Mouse (Mus musculus) left cerebral cortex, postnatal 36 days (tissue): Measurements from ENCODE around the gene Trim32. TPM values are rescaled to one million over a fixed set of nuclear protein-coding genes. Genes with fewer than 3 reads are reported as not detected.

Experiments
- DNase-seq, 2 experiments: peaks; one replicate each; pipeline ENCODE4 v3.0.0; 2021 to 2022; ENCODE audit warnings: low spot score in 2 of 2, mixed read lengths in 1 of 2
- intact Hi-C: fragments of 180-260 bp; cut with DNase I; formaldehyde crosslinking; loops from one replicate; pipeline ENCODE4 v1.15.1; 2025
- total RNA-seq, 2 experiments: library from RNA; stranded (reverse); gene quantifications; 2 replicates each; pipeline ENCODE4 v1.2.3; 2021

Trim32 gene
- total RNA-seq: 100 to 1,000 TPM; 235 to 245 TPM

DNA sequence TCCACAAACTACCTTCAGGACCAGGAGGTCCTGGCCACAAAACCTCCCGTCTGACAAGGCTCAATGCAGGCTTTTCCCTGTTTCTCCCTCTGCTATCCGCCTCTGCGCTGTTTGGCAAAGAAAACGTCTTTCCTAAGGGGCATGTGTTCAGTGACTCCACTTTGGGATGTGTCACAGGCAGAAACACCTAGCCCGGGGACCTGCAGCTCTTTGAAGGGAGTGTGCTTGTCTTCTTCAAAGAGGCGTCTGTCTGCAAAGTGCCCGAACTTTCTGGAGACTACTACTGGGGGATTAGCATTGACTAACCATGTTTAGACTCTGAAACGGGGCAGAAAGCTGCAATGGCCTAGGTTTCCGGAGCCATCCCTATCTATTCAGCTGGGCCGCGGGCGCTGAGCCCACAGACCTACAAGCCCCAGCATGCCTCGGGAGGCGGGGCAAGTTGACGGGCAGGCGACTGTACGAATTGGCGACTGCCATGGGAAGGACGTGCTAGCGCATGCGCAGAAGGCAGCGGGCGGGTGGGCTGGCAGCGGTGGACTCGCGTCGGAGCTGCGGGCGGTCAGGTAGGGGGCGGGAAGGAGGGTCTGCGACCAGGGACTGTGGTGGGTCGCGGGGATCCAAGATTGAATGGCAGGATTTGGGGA lies at the start of gene Trim32:
Trim32 (plus strand) TSS at position 483 of the 647 bp plus-strand sequence.
- peak; percentile 98 to 99 for DNase-seq
- intact Hi-C loops: no loop called here

DNA sequence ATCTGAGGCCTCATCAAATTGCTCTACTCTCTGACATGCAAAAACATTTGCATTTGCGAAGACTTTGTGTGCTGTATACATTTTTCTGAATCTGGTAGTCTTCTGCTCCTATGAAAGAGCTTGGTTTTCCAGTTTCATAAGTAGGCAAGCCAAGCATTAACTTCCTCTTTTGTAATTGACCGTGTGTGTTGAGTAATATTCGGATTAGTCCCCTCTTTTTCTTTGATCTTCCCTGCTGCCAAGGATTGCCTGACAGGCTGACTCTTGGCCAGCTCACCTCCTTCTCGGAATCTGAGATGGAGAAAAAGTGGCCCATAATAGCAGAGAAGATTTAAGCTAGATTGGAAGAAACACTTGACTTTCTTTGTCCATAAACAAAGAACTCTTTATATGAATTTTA lies 39.3 kb upstream of the Trim32 start:
- DNase-seq: no peak
- intact Hi-C loops: no loop called here

DNA sequence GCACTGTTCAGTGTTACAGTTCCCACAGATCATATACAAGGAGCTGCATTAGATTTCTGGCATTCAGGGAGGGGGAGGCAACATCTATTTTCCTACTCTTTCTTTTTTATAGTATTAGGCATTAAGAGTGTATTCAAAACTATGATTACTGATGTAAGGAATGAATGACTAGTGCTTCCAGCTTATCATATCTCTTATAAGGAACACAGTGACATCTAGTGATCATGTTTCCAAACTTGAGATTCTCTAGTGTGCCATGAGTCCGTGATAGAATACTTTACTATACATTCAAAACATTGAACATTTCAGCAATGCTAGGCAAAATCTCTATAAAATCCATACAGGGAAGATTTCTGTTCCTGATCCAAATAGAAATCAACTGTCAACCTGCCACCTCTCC lies 24.5 kb upstream of the Trim32 start:
- intact Hi-C loops: loop anchor here (10.0 kb wide), 1 partner anchor 455 kb away; the partner anchor contains the start of gene Pappa
- DNase-seq: no peak

DNA sequence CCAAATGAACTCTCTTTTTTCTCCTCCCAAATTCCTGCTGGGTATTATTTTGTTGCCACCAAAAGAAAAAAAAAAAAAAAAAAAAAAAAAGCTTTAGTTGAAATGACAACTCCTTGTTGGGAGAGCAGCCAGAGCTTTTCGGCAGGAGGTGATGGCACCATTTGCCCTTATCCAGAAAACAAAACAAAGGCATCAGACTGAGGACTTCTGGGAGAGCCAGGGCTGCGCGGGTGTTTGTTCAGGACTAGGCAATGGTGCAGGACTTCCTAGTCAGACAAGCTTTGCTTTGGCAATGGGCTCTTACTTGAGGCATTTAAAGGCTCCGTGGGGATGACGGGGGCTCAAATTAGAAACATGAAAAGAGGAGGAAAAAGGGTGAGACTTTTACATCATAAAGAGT lies 17.8 kb upstream of the Trim32 start:
- intact Hi-C loops: loop anchor here (5.0 to 10.0 kb wide), 2 partner anchors 462 to 755 kb away; partner anchors contain the start of gene Pappa
- no peak for DNase-seq

GRCm38 (mm10) chr4:65589780-65590179 lies 15.0 kb upstream of the Trim32 start:
- intact Hi-C loops: loop anchor here (5.0 to 10.0 kb wide), 3 partner anchors 465 to 1057 kb away; partner anchors contain the start of gene Pappa
- no peak for DNase-seq

DNA sequence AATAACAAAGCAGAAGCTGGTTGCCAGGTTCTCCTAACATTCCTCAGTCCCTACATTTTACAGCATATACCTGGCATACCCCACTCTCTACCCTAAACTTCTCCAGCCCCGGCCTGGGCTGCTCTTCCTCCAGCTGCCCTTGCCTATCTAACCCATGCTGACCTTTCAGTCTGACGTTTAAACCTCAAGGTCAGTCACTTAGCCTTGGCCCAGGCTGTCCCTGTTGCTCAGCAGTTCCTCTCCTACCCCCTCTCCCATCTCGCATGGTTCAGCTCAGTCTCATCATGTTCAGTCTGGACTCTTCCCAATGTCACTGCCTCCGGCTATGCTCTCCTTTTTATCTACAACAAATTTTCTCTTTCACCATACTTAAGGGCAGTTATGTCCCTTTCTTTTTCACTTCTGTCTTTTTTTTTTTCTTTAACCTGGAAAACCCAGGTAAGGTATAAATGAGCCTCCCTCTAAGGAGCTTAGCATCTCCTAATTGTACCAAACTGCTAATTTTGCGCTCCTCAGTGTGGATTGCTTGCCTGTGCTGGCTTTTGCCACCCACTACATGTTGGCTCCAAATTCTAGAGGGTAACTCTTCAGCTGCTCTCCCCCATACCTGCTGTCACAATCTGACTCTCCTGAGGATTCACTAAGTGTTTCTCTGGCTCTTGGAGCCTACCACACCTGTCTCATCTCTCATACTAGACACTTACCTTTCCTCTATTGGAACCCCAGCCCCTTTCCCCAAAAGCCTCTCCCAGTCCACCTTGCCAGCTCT lies 10.0 kb upstream of the Trim32 start:
- no peak for DNase-seq
- intact Hi-C loops: loop anchor here (5.0 kb wide), 1 partner anchor 1062 kb away; no protein-coding TSS in a partner anchor

DNA sequence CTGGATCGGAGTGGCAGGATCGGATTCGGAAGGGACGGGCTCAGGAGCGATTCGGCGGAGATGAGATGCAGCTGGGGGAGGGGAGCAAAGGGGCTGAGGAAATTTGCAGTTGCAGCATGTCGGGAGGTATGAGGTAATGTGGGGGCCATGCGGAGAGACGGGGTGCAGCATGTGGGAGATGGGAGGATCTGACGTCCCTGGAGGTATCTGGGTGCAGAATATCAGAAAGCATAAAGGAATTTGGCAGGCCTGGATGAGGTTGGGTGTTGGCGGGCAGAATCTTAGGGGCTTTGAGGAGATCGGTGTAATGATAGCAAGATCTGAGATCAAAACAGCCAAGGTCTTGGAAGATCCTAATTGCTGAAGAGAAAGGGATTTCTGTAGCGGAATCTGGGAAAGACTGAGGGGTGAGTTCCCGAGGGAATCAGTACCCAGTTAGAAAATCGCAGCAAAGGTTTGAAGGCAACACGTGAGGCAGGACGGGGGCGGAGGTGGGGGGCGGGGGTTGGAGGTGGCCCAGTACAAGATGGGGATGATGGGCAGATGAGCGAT lies 441 bp downstream of the Trim32 start:
- no peak for DNase-seq
- intact Hi-C loops: no loop called here

DNA sequence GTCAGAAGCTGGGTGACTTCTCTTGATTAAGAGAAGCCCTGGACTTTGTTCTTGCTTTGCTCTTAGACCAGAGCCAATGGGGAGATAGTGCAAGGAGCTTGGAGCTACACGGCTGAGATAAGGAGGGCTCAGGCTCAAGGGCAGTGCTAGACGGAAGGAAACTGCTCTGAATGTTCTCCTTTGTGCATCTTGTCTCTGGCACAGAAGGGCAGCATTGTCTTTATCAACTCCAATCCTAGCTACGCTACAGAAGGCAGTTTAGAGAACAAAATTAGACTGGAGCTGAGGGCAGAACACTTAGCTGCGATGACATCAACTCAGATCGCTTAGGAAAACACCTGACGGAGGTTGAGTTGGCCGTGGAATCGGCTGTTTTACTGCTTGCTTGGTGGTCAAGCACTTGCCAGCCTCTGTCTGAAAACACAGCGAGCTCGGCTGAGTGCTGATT lies 2.4 kb downstream of the Trim32 start:
- DNase-seq: no peak
- intact Hi-C loops: no loop called here

DNA sequence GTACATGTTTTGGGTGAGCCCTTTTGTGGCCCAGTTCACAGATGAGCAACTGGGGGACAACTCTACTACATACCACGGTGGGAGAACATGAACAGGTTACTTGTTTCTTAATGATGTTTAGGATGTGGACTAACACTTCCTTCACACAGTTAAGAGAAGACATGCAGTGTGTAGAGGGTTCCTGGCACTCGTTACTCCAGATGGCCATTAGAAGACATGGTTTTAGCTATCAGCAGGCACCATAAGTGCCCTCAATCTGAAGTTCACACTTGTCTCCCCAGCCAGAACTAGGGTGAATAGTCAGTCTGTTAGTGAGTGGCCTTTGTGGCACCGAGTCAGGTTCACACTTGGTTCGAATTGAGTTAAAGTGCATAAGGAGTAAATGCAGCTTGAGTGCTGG lies 3.3 kb downstream of the Trim32 start:
- DNase-seq: no peak
- intact Hi-C loops: no loop called here

GRCm38 (mm10) chr4:65610329-65610728 lies 5.5 kb downstream of the Trim32 start:
- DNase-seq: no peak
- intact Hi-C loops: no loop called here

DNA sequence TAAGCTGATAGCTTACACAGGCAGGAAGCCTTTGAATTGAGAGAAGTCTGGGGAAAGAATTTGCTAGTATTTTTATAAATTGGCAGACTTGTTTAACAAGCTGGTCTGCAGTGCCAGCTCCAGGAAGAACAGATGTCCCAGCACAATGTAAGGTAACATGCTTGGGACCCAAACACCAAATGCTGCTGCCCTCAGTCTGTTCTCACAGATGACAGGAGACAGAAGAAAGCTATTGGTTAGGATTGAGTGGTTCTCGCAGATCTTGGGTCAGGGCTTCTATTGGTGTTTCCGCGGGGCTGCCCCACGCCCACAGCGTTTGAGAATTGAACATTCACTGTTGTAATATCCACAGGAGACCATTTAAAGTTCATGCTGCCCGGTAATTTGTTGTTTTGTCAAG lies 6.1 kb downstream of the Trim32 start:
- intact Hi-C loops: no loop called here
- DNase-seq: peak in 1 of 2 experiments; percentile 29

GRCm38 (mm10) chr4:65613135-65613534 lies 8.3 kb downstream of the Trim32 start:
- intact Hi-C loops: no loop called here
- no peak for DNase-seq

GRCm38 (mm10) chr4:65620125-65620524 lies 15.3 kb downstream of the Trim32 start:
- no peak for DNase-seq
- intact Hi-C loops: no loop called here

GRCm38 (mm10) chr4:65638231-65638630 lies 33.4 kb downstream of the Trim32 start:
- intact Hi-C loops: no loop called here
- DNase-seq: no peak

DNA sequence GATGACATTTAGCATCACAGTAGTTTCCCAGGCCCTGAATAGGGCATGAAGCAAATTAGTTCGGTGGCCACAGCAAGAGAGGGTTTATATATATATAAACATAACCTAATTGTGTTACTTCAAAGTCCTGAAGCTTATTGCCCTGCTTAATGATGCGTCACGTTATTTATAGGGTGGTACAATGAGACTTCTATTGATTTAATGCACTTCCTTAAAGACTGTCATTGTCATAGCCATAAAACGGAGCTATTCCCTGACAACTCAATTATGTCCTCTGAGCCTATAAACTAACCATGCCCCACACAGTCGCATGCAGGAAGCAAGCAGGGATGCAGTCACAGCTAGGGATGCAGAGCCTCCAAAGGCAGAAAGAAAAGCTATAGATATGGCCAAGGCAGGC lies 37.8 kb downstream of the Trim32 start:
- DNase-seq: no peak
- intact Hi-C loops: no loop called here

DNA sequence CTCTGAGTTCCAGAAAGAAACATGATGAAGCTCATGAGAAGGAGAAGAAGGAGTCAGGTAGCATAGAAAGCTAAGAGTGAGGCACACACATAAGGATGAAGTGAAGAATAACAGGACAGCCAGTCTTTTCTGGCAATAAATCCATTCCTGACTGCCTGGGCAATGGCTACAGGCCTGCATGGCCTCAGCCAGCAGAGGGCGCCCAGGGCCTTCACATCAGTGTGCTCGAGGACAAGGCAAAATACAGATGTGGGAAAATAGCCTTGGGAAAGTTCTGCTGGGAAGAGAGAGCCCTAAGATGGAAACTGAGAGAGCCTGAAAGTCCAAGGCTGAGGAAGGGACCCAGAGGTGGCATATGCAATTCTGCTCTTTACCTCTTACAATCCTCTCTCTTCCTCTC lies 49.9 kb downstream of the Trim32 start:
- intact Hi-C loops: loop anchor here (5.0 kb wide), 1 partner anchor 748 kb away; the partner anchor contains the start of gene Astn2
- DNase-seq: peak; percentile 77 to 79

- DNase-seq: no peak
- intact Hi-C loops: no loop called here
Measured at GRCm38 (mm10) chr4:65663176-65663575, 58.4 kb downstream of the Trim32 start.
